Mouse (Mus musculus): ENCODE measurements around the gene Nlrp10. TPM values are rescaled to one million over a fixed set of nuclear protein-coding genes. Genes with fewer than 3 reads are reported as not detected.

Gene Nlrp10
- 0.04 TPM in 1 of 2 replicates, not detected in the other for total RNA-seq (2012; rRNA removed)

DNA sequence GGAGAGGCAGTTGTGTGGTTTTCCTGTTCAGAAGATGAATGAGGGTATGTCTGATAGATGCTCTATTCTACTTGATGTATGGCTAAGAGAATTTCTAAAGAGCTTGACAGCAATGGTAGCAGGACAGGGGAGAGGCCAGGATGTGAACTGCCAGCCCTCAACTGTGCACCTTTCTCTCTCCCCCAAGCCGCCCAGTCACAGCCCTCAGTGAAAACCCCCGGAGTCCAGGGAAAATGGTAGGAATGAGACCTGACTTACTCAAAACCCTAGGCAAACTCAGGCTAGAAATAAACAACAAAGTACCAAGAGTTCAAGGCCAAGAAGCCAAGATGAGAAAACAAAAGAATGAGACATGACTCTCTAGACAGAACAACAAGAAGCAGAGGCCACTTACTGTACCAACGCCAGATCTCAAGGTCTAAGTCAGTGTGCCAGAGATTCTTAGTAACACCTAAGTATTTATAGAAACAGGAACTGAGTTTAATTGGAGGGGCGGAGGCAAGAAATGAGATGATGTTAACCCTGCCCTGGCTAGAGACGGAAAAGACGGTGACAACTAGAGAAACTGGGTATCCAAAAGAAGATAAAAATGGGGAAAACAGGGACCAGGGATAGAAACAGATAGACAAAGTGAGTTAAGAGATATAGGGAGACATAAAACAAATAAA lies at the start of gene Nlrp10:
Nlrp10 (minus strand) TSS at position 453 of the 668 bp plus-strand sequence.
- no peaks in the 10 kb centered on the region for H3K36me3 ChIP-seq (ENCODE audit: control insufficient read depth, insufficient read depth, low read length, poor library complexity, severe bottlenecking)
- no peaks in the 10 kb centered on the region for H3K9me3 ChIP-seq (ENCODE audit: control insufficient read depth, insufficient read depth, low read depth, low read length)
- H3K9ac ChIP-seq (ENCODE audit: insufficient read depth, low read depth, low read length, poor library complexity, severe bottlenecking) = no peak within 1 kb of the TSS
- DNase-seq (ENCODE audit: low read depth, low spot score) = no peak
- H3K4me3 ChIP-seq (ENCODE audit: insufficient read depth in 1 of 2, low read depth in 1 of 2, low read length in 2 of 2, poor library complexity in 1 of 2, severe bottlenecking in 1 of 2) = no peak within 1 kb of the TSS
- in situ Hi-C loops (cut with MboI; ENCODE audit: low sequenced_read_pairs in 2 of 2, unreplicated experiment in 2 of 2) = no loop called here
- no peak for TF ChIP-seq CHD2 (IDR thresholded peaks at IDR 0.05; ENCODE audit: low read depth, low read length)
- no peak for TF ChIP-seq MAFK (IDR thresholded peaks at IDR 0.05; ENCODE audit: insufficient read depth, low read depth, low read length)
- TF ChIP-seq ZNF384 (IDR thresholded peaks at IDR 0.05; ENCODE audit: low read depth, low read length) = no peak
- TF ChIP-seq HCFC1 (IDR thresholded peaks at IDR 0.05; ENCODE audit: borderline replicate concordance, insufficient read depth, low read length) = no peak
- TF ChIP-seq ZC3H11A (IDR thresholded peaks at IDR 0.05; ENCODE audit: borderline replicate concordance, low read depth, low read length) = no peak
- no peaks in the 10 kb centered on the region for H3K4me1 ChIP-seq (ENCODE audit: control insufficient read depth in 2 of 2, insufficient read depth in 2 of 2, low read length in 2 of 2, poor library complexity in 1 of 2)
- H3K27ac ChIP-seq (ENCODE audit: insufficient read depth, low read depth, low read length, poor library complexity, severe bottlenecking) = no peak within 1 kb of the TSS

DNA sequence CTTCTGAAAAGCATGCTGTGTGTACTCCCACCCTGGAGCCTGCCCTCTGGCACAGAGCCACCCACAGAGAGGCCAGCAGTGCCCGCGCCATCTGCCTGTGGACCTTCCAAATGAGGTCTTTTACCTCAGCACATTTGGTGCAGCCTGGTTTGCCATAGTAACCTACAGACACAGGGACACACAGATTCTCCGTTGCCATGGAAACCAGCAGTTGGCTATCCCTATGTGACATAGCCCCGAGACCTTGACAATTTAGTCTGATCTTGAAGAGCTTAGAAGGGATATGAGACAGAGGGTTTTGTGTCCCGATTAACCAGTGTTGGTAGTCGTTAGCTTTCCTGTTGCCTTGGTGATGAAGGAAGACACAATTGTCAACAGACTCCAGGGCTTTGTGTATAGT lies 42.3 kb upstream of the Nlrp10 start:
- no peak for DNase-seq (ENCODE audit: low read depth, low spot score)
- H3K4me1 ChIP-seq (ENCODE audit: control insufficient read depth in 2 of 2, insufficient read depth in 2 of 2, low read length in 2 of 2, poor library complexity in 1 of 2) = no peaks in the 10 kb centered on the region
- no peak overlapping the region for H3K4me3 ChIP-seq (ENCODE audit: insufficient read depth in 1 of 2, low read depth in 1 of 2, low read length in 2 of 2, poor library complexity in 1 of 2, severe bottlenecking in 1 of 2)
- no peaks in the 10 kb centered on the region for H3K9me3 ChIP-seq (ENCODE audit: control insufficient read depth, insufficient read depth, low read depth, low read length)
- H3K36me3 ChIP-seq (ENCODE audit: control insufficient read depth, insufficient read depth, low read length, poor library complexity, severe bottlenecking) = no peaks in the 10 kb centered on the region
- H3K27ac ChIP-seq (ENCODE audit: insufficient read depth, low read depth, low read length, poor library complexity, severe bottlenecking) = no peak overlapping the region
- no peak overlapping the region for H3K9ac ChIP-seq (ENCODE audit: insufficient read depth, low read depth, low read length, poor library complexity, severe bottlenecking)
- no peak for TF ChIP-seq CHD2 (IDR thresholded peaks at IDR 0.05; ENCODE audit: low read depth, low read length)
- TF ChIP-seq ZC3H11A (IDR thresholded peaks at IDR 0.05; ENCODE audit: borderline replicate concordance, low read depth, low read length) = no peak
- TF ChIP-seq MAFK (IDR thresholded peaks at IDR 0.05; ENCODE audit: insufficient read depth, low read depth, low read length) = no peak
- no peak for TF ChIP-seq ZNF384 (IDR thresholded peaks at IDR 0.05; ENCODE audit: low read depth, low read length)
- TF ChIP-seq HCFC1 (IDR thresholded peaks at IDR 0.05; ENCODE audit: borderline replicate concordance, insufficient read depth, low read length) = no peak
- in situ Hi-C loops (cut with MboI; ENCODE audit: low sequenced_read_pairs in 2 of 2, unreplicated experiment in 2 of 2) = no loop called here

DNA sequence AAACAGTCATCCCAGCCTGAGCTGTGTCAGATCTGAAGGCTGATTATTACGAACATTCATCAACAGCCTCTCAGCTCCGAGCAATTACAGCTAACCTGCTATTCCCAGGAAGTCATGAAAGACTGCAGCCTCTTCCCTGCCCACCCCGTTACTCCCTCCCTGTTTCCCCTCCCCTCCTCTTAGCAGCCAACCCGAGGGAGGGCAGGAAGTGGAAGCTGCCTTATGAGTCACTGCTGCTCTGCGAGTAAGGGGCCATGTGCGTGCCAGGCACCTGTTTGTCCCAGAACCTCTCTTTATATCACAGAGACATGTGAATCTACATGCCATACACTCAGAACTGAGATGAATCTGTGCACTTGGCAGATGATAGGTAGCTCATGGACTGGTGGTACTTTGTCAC lies 38.2 kb upstream of the Nlrp10 start:
- no peak for DNase-seq (ENCODE audit: low read depth, low spot score)
- H3K9ac ChIP-seq (ENCODE audit: insufficient read depth, low read depth, low read length, poor library complexity, severe bottlenecking) = no peak overlapping the region
- no peaks in the 10 kb centered on the region for H3K9me3 ChIP-seq (ENCODE audit: control insufficient read depth, insufficient read depth, low read depth, low read length)
- peaks cover 0 to 11% of the 10 kb centered on the region in 2 experiments; a peak in 2 of 4 replicates for H3K4me1 ChIP-seq (ENCODE audit: control insufficient read depth in 2 of 2, insufficient read depth in 2 of 2, low read length in 2 of 2, poor library complexity in 1 of 2)
- in situ Hi-C loops (cut with MboI; ENCODE audit: low sequenced_read_pairs in 2 of 2, unreplicated experiment in 2 of 2) = no loop called here
- H3K4me3 ChIP-seq (ENCODE audit: insufficient read depth in 1 of 2, low read depth in 1 of 2, low read length in 2 of 2, poor library complexity in 1 of 2, severe bottlenecking in 1 of 2) = no peak overlapping the region
- no peaks in the 10 kb centered on the region for H3K36me3 ChIP-seq (ENCODE audit: control insufficient read depth, insufficient read depth, low read length, poor library complexity, severe bottlenecking)
- TF ChIP-seq HCFC1 (IDR thresholded peaks at IDR 0.05; ENCODE audit: borderline replicate concordance, insufficient read depth, low read length) (no peak), ZC3H11A (IDR thresholded peaks at IDR 0.05; ENCODE audit: borderline replicate concordance, low read depth, low read length) (no peak), MAFK (IDR thresholded peaks at IDR 0.05; ENCODE audit: insufficient read depth, low read depth, low read length) (no peak), CHD2 (IDR thresholded peaks at IDR 0.05; ENCODE audit: low read depth, low read length) (no peak), ZNF384 (IDR thresholded peaks at IDR 0.05; ENCODE audit: low read depth, low read length) (no peak)
- no peak overlapping the region for H3K27ac ChIP-seq (ENCODE audit: insufficient read depth, low read depth, low read length, poor library complexity, severe bottlenecking)

DNA sequence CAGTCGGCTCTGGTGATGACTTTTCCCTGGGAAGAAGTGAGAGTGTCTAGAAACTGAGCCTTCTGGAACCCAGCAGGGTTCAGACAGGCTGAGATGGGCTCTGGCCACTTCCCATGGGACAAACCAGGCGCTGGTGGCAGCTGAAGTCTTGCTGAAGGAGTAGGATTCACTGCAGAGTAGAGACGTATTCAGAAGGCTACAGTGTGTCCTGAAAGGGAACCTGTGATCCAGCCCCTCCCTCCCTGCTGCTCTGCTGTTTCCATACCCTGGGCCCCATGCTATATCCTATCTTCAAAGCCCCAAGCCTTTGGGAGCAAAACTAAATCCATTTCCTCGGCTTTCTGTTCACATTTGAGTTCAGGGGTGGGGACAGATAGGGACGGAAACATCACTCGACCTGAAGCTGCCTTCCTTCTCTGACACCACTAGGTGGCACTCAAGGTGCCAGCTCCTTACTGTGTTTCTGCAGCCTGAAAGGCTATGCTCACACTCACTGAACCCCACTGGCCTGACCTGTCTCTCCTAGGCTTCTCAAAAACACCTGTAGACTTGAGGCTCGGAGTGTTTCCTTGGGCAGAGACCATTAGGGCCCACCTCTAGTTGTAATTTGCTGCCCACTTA lies 36.9 kb upstream of the Nlrp10 start:
- peak; percentile 53 for DNase-seq (ENCODE audit: low read depth, low spot score)
- in situ Hi-C loops (cut with MboI; ENCODE audit: low sequenced_read_pairs in 2 of 2, unreplicated experiment in 2 of 2) = no loop called here
- TF ChIP-seq CHD2 (IDR thresholded peaks at IDR 0.05; ENCODE audit: low read depth, low read length) = no peak
- TF ChIP-seq MAFK (IDR thresholded peaks at IDR 0.05; ENCODE audit: insufficient read depth, low read depth, low read length) = no peak
- no peak; the same call in 1 of the 2 replicates for TF ChIP-seq ZC3H11A (IDR thresholded peaks at IDR 0.05; ENCODE audit: borderline replicate concordance, low read depth, low read length)
- no peak for TF ChIP-seq HCFC1 (IDR thresholded peaks at IDR 0.05; ENCODE audit: borderline replicate concordance, insufficient read depth, low read length)
- TF ChIP-seq ZNF384 (IDR thresholded peaks at IDR 0.05; ENCODE audit: low read depth, low read length) = no peak
- Histone ChIP-seq H3K9ac (ENCODE audit: insufficient read depth, low read depth, low read length, poor library complexity, severe bottlenecking) (no peak overlapping the region), H3K9me3 (ENCODE audit: control insufficient read depth, insufficient read depth, low read depth, low read length) (no peaks in the 10 kb centered on the region), H3K36me3 (ENCODE audit: control insufficient read depth, insufficient read depth, low read length, poor library complexity, severe bottlenecking) (no peaks in the 10 kb centered on the region), H3K4me1 (ENCODE audit: control insufficient read depth in 2 of 2, insufficient read depth in 2 of 2, low read length in 2 of 2, poor library complexity in 1 of 2) (peaks cover 0 to 11% of the 10 kb centered on the region in 2 experiments; a peak in 2 of 4 replicates), H3K4me3 (ENCODE audit: insufficient read depth in 1 of 2, low read depth in 1 of 2, low read length in 2 of 2, poor library complexity in 1 of 2, severe bottlenecking in 1 of 2) (no peak overlapping the region), H3K27ac (ENCODE audit: insufficient read depth, low read depth, low read length, poor library complexity, severe bottlenecking) (no peak overlapping the region)

Data from ES-E14 (cell line).